Mouse (Mus musculus): Measurements from ENCODE around the gene Fxyd4. TPM values are rescaled to one million over a fixed set of nuclear protein-coding genes. Genes with fewer than 3 reads are reported as not detected.

The Fxyd4 gene
- polyA plus RNA-seq, 1 experiment from 2014 or later: 2.7 TPM

DNA sequence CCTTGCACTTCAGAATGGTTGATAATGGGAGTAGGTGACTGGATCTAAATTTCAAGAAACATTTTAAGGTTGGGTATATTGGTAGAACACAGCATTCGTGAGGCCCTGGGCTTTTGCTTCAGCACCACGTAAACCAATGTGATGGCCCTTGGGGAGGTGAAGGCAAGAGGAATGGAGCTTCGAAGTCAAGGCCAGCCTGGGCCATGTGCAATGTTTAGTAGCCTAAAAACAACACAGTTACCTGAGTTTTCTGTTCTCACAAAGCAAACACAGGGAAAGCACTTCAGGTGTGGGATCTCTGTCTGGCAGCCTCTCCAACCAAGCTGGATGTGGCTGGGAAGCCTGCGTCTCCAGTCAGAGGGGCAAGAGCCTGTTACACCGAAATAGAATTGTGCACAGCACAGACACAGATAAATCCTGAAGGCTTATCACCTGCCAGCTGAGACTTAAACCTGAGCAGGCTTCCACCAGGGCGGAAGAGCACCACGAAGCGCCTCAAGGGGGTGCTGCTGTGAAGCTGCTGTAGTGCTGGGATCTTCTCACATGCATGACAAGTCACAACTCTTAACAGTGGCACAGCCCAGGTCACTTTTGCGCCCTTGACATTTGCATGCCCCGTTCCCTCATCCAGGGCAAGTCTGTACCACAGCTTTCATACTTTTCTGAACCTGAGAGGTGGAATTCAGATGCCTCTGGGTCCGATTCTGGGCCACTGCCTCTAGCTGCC is 5.0 kb downstream of the Fxyd4 start:
- 51% methylated on average over 11 of the region's 11 CpGs for WGBS
- H3K36me3 ChIP-seq: peaks cover 27% of the 10 kb centered on the region
- no peak overlapping the region for H3K9ac ChIP-seq
- no peaks in the 10 kb centered on the region for H3K27me3 ChIP-seq
- H3K4me2 ChIP-seq (replicated peaks): no peak overlapping the region
- H3K27ac ChIP-seq: no peak overlapping the region
- no peak overlapping the region for H3K4me3 ChIP-seq
- no peak for ATAC-seq (ENCODE audit: low FRiP score, low read depth)
- peaks cover 9% of the 10 kb centered on the region for H3K4me1 ChIP-seq
- no peaks in the 10 kb centered on the region for H3K9me3 ChIP-seq

DNA sequence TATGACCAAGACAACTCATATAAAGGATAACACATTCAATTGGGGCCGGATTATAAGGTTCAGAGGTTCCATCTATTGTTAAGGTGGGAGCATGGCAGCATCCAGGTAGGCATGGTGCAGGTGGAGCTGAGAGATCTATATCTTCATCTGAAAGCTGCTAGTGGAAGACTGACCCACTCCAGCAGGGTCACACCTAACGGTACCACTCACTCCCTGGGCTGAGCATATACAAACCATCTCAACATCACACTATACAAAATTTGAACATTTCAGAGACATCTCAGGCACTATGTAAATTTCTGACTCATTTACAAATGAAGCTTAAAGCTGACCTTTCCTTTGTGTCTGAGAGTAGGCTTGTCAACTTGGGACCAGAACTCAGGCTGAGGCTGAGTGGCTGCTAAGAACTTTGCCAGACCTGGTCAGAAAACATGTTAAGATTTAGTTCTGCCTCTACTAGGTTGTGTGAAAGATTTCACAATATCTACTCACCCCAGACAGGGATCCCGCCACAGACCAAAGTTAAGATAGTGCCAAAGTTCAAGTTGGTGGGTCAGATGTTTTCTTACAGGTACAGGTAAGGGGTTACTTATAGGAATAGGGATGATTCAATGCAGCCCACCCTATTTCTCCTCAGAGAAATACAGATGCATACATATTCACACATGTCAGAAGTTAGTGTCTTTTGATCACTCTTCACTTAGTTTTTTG is 7.4 kb downstream of the Fxyd4 start:
- Histone ChIP-seq H3K4me2 (replicated peaks) (no peak overlapping the region), H3K27me3 (no peaks in the 10 kb centered on the region), H3K4me3 (no peak overlapping the region), H3K9me3 (no peaks in the 10 kb centered on the region), H3K36me3 (peaks cover 48% of the 10 kb centered on the region), H3K9ac (no peak overlapping the region), H3K27ac (no peak overlapping the region), H3K4me1 (peaks cover 9% of the 10 kb centered on the region)
- 96% methylated on average over 3 of the region's 3 CpGs for WGBS
- no peak for ATAC-seq (ENCODE audit: low FRiP score, low read depth)

DNA sequence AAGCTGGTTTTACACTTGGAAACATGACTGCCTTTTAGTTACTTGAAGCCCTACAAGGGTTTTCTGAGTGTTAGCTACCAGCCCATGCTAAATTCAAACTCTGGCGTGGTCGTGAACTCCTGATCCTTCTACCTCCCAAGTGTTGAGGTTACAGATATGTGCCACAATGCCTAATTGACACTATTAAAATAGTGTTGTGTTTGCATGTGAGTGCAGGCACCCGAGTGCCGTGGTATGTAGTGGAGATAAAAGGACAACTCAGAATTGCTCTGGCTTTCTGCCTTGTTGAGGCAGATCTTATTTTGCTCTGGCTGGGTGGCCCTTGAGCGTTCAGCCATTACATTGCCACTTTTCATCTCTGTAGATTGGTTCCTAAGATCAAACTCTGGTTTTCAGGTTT is 8.7 kb downstream of the Fxyd4 start:
- 88% methylated on average over 5 of the region's 5 CpGs for WGBS
- H3K27me3 ChIP-seq: no peaks in the 10 kb centered on the region
- H3K4me3 ChIP-seq: no peak overlapping the region
- peaks cover 48% of the 10 kb centered on the region for H3K36me3 ChIP-seq
- H3K27ac ChIP-seq: no peak overlapping the region
- H3K4me1 ChIP-seq: peaks cover 2% of the 10 kb centered on the region
- no peaks in the 10 kb centered on the region for H3K9me3 ChIP-seq
- no peak for ATAC-seq (ENCODE audit: low FRiP score, low read depth)
- H3K4me2 ChIP-seq (replicated peaks): no peak overlapping the region
- no peak overlapping the region for H3K9ac ChIP-seq

DNA sequence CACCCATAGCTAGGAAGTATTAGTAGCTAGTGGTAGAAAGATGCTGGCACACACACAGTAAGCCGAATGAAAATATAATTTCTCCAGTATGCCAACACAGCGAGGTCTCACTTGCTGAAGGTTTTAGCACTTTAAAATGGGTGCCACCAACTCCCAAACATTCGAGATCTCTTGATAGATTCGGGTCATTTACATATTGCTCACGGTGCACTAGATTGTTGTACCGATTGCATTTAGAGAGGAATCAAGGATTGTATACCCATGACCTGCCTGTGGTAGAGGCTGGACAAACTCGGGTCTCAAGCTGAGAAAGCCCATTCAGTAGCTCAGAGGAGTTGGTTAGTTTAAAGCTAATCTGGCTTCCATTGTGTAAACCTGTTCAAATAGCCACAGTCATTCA is 9.5 kb downstream of the Fxyd4 start:
- no peaks in the 10 kb centered on the region for H3K4me1 ChIP-seq
- H3K9ac ChIP-seq: no peak overlapping the region
- WGBS: 89% methylated on average over 7 of the region's 7 CpGs
- H3K4me3 ChIP-seq: no peak overlapping the region
- no peak overlapping the region for H3K27ac ChIP-seq
- ATAC-seq (ENCODE audit: low FRiP score, low read depth): no peak
- H3K9me3 ChIP-seq: no peaks in the 10 kb centered on the region
- peaks cover 50% of the 10 kb centered on the region for H3K36me3 ChIP-seq
- no peak overlapping the region for H3K4me2 ChIP-seq (replicated peaks)
- no peaks in the 10 kb centered on the region for H3K27me3 ChIP-seq

DNA sequence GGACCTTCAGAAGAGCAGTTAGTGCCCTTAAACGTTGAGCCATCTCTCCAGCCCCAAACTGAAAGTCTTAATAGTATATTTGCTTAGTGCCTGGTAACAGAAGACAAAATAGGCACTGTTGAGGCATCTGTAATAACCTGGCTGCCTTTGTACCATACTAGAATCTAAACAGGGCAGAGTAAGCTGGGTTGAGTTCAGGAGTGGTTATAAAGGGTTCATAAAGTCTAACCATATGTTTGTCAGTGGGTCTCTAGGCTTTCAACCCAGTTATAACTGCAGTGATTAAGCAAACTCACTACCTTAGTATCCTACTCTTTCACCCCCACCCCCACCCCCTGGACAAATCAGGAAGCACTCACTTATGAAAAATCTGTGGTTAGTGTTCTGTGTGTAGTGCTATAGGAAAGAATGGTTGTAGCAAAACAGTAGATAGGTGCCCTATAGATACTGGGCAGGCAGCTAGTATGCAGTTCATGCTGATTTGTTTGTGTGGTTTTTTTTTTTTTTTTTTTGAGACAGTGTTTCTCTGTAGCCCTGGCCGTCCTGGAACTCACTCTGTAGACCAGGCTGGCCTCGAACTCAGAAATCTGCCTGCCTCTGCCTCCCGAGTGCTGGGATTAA is 10.5 kb downstream of the Fxyd4 start:
- ATAC-seq (ENCODE audit: low FRiP score, low read depth): no peak
- Histone ChIP-seq H3K9me3 (no peaks in the 10 kb centered on the region), H3K4me3 (no peak overlapping the region), H3K27ac (no peak overlapping the region), H3K27me3 (no peaks in the 10 kb centered on the region), H3K4me2 (replicated peaks) (no peak overlapping the region), H3K9ac (no peak overlapping the region), H3K36me3 (peaks cover 57% of the 10 kb centered on the region), H3K4me1 (no peaks in the 10 kb centered on the region)
- WGBS: 80% methylated on average over 4 of the region's 4 CpGs

DNA sequence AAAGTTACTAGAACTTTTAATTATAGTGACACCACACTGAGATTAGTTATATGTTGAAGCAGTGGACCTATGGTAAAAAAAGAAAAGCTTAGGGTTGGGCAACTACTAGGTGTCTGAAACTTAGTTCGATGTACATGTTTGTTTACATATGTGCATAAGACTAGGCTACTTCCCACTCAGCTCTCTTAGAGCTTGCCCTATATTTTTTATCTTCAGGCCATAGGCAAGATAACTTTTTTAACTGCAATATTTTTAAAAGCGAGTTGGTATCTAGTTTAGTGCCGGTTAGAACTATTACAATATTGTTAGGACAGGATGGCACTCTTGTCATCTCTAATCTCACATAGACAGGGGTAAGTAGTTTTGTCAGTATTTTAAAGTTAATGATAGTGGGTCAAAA is 15.5 kb downstream of the Fxyd4 start:
- Histone ChIP-seq H3K36me3 (peaks cover 42% of the 10 kb centered on the region), H3K27me3 (no peaks in the 10 kb centered on the region), H3K4me3 (no peak overlapping the region), H3K4me1 (peaks cover 32% of the 10 kb centered on the region), H3K9me3 (no peaks in the 10 kb centered on the region), H3K9ac (no peak overlapping the region), H3K4me2 (replicated peaks) (no peak overlapping the region), H3K27ac (no peak overlapping the region)
- 92% methylated on average over 3 of the region's 3 CpGs for WGBS
- ATAC-seq (ENCODE audit: low FRiP score, low read depth): no peak

DNA sequence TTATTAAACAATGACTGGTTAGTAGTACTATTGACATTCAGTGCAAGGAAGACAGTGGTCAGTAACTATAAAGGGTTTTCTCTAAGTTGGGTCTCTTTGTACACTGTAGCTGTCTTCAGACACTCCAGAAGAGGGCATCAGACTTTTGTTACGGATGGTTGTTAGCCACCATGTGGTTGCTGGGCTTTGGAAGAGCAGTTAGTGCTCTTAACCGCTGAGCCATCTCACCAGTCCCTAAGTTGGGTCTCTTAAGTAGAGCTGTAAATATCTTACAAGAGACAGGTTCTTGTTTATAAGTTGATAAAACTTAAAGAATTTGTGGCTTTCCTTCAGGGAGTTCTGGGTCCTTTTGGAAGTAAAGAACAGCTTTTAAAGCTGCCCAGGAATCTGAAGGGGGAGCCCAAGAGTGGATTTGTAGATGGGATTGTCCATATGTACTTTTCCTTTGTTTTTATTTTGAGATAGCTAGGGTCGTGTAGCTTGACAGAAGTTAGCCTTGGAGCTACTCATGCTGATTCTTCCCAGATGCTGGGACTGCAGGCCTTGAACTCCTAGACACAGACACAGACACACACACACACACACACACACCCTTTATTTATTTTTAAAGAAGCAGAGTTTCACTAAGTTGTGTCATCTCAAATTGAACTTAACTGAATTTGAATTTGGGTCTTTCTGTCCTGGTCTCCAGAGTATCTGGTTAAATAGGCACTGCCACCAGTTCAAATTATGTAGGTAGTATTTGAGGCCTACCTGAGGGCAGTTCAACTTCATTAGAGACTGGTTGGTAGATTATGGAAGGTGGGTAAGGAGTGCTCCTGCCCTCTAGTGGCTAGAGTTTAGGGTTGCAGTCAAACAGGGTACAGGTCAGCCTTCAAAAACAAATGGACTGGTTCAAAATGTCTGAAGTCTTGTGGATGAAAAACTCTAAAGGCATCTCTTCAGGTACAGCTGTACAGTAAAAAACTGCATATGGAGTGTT is 16.5 kb downstream of the Fxyd4 start:
- peak overlapping the region; percentile 21; the same call in 1 of the 2 replicates for H3K4me2 ChIP-seq (replicated peaks)
- H3K9me3 ChIP-seq: no peaks in the 10 kb centered on the region
- ATAC-seq (ENCODE audit: low FRiP score, low read depth): no peak
- H3K27me3 ChIP-seq: no peaks in the 10 kb centered on the region
- no peak overlapping the region for H3K4me3 ChIP-seq
- no peak overlapping the region for H3K9ac ChIP-seq
- 50% methylated on average over 3 of the region's 3 CpGs for WGBS
- H3K36me3 ChIP-seq: peaks cover 32% of the 10 kb centered on the region
- no peak overlapping the region for H3K27ac ChIP-seq
- peaks cover 36% of the 10 kb centered on the region for H3K4me1 ChIP-seq

DNA sequence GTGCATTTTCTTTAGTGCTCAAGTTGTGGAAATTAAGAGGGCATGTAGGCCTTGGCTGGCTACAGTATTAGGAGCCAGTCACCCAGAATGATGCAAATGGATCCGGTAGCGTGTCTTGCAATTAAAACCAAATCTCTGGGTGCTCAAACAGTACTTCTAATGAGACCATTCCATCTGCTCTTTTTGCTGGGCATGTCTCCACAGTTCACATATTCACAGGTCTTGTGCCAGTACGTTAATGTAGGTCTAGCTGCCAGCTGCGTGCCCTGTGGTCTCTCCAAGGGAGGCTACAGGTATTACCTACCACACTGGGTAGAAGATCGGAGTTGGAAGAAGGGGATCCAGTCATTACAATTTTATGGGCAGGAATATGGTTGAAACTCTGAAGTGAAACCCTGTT is 19.4 kb downstream of the Fxyd4 start:
- Histone ChIP-seq H3K4me2 (replicated peaks) (peak overlapping the region; percentile 90), H3K9me3 (no peaks in the 10 kb centered on the region), H3K27me3 (no peaks in the 10 kb centered on the region), H3K36me3 (peaks cover 24% of the 10 kb centered on the region), H3K4me3 (peak overlapping the region; percentile 68), H3K27ac (peak overlapping the region; percentile 97), H3K4me1 (peaks cover 45% of the 10 kb centered on the region), H3K9ac (peak overlapping the region; percentile 82)
- 16% methylated on average over 5 of the region's 5 CpGs for WGBS
- no peak for ATAC-seq (ENCODE audit: low FRiP score, low read depth)

DNA sequence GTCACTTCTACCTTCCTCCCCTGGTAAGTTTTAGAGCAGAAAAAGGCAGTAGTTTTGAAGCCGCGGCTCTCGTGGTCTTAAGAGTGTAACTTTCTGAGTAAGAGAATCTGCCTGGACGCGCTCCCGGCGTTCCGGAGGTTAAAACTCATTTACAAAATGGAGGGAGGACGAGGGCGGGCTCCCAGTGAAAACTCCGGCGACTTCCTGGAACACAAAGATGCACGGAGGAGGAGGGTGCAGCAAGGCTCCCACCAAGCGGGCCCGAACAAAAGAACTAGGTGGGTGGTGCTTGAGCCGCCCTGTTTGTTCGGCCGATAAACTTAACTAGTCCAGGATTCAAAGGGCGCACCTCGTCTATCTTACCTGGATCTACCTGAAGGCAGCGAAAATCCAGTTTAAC is 19.9 kb downstream of the Fxyd4 start:
- Histone ChIP-seq H3K4me3 (peak overlapping the region; percentile 68), H3K27me3 (no peaks in the 10 kb centered on the region), H3K4me1 (peaks cover 45% of the 10 kb centered on the region), H3K4me2 (replicated peaks) (peak overlapping the region; percentile 90), H3K9ac (peak overlapping the region; percentile 82), H3K9me3 (no peaks in the 10 kb centered on the region), H3K36me3 (peaks cover 21% of the 10 kb centered on the region), H3K27ac (peak overlapping the region; percentile 97)
- WGBS: 2% methylated on average over 21 of the region's 21 CpGs
- ATAC-seq (ENCODE audit: low FRiP score, low read depth): peak; percentile 48; the same call in 1 of the 2 replicates

DNA sequence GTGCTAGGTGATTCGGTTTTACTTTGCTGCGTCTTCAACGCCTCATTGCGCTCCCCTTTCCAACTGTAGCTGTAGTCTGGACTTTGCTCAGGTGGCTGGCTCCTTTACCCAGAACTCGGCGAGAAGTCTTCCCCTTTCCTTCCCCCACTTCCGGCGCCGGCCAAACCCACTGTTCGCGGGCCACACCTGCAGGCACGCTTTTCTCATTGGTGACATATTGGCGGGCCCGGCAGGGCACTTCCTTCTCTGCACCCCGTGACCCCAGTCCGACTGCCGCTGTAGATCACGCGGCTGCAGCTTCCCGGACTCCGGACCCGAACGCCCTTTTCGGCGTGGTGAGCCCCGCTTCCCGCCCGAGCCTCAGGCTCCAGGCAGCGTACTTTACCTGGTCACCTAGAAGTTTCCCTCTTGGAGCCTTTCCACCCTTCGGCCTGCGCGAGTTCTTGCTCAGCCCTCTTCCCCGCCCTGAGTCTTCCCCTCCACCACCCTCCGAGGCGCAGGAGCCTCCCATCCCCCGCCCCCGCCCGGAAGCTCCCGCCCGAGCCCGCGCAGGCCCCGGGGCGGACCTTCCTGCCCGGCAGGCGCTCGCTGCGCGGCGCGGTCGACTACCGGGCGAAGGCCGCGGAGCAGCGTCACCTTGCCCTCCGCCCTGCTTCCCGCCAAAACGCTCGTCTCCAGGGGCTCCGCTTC is 20.6 kb downstream of the Fxyd4 start:
- under 1% methylated on average over 62 of the region's 62 CpGs for WGBS
- Histone ChIP-seq H3K27me3 (no peaks in the 10 kb centered on the region), H3K4me3 (peak overlapping the region; percentile 68), H3K4me1 (peaks cover 45% of the 10 kb centered on the region), H3K4me2 (replicated peaks) (peak overlapping the region; percentile 90), H3K9me3 (no peaks in the 10 kb centered on the region), H3K36me3 (peaks cover 17% of the 10 kb centered on the region), H3K27ac (peak overlapping the region; percentile 97), H3K9ac (peak overlapping the region; percentile 82)
- peak; percentile 93 for ATAC-seq (ENCODE audit: low FRiP score, low read depth)

DNA sequence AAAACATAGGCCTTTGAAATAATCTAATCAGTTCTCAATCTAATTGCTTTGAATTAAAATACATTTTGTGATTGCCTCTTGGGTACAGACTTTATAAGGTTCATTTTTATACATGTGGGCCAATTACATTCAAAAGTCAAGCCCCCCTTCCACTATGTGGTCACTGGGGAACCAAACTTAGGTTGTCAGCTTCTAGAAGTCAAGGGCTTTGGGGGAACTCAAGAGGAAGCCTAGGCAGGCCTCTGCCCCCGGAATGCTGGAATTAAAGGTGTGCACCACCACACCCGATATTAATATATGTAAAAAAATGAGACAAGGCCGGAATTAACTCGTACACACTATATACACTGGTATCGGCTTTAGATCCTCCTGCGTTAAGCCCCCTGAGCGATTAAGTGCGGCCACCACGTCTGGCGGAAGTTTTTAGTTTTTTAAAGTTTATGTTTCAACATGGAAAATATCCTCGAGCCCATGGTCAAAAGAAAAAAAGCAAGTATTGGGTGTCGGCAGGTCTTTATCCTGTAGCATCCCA is 21.2 kb downstream of the Fxyd4 start:
- Histone ChIP-seq H3K4me2 (replicated peaks) (peak overlapping the region; percentile 90), H3K27me3 (no peaks in the 10 kb centered on the region), H3K36me3 (peaks cover 10% of the 10 kb centered on the region; the same call in 1 of the 2 replicates), H3K9ac (peak overlapping the region; percentile 82), H3K27ac (peak overlapping the region; percentile 97), H3K4me1 (peaks cover 45% of the 10 kb centered on the region), H3K9me3 (no peaks in the 10 kb centered on the region), H3K4me3 (peak overlapping the region; percentile 68)
- 2% methylated on average over 12 of the region's 12 CpGs for WGBS
- no peak for ATAC-seq (ENCODE audit: low FRiP score, low read depth)
